Mouse (Mus musculus): Measurements from ENCODE around the gene Gm40460.
"Not testable (repeated sequence)": the region's sequence is repeated elsewhere in the genome, so short reads cannot be mapped to it uniquely, and the experiment has no call there.

Gene Gm40460

GRCm38 (mm10) chr7:142240978-142241377 is at the start of gene Gm40460:
TSS of gene Gm40460 (minus strand) at chr7:142241078.
- no peak for DNase-seq (ENCODE audit: low spot score in 2 of 2)

- not testable (repeated sequence) for DNase-seq (ENCODE audit: low spot score in 2 of 2)
Measured at GRCm38 (mm10) chr7:142285910-142286612, 45.2 kb upstream of the Gm40460 start.

GRCm38 (mm10) chr7:142285130-142285835 is 44.4 kb upstream of the Gm40460 start:
- DNase-seq (ENCODE audit: low spot score in 2 of 2), result no peak

- peak; percentile 68 to 81 for DNase-seq (ENCODE audit: low spot score in 2 of 2)
Measured at GRCm38 (mm10) chr7:142284615-142285080, 43.8 kb upstream of the Gm40460 start.

- peak in 1 of 2 experiments; percentile 28 for DNase-seq (ENCODE audit: low spot score in 2 of 2)
Measured at GRCm38 (mm10) chr7:142284023-142284591, 43.2 kb upstream of the Gm40460 start.

- DNase-seq (ENCODE audit: low spot score in 2 of 2), result not testable (repeated sequence)
Measured at GRCm38 (mm10) chr7:142282847-142283246, 42.0 kb upstream of the Gm40460 start.

- DNase-seq (ENCODE audit: low spot score in 2 of 2), result not testable (repeated sequence)
Measured at GRCm38 (mm10) chr7:142279291-142279690, 38.4 kb upstream of the Gm40460 start.

- peak in 1 of 2 experiments; percentile 25 for DNase-seq (ENCODE audit: low spot score in 2 of 2)
Measured at GRCm38 (mm10) chr7:142278183-142278582, 37.3 kb upstream of the Gm40460 start.

GRCm38 (mm10) chr7:142274263-142274662 is 33.4 kb upstream of the Gm40460 start, which contains the start of gene Gm4559:
TSS of gene Gm4559 (minus strand) at chr7:142274363.
- not testable (repeated sequence) for DNase-seq (ENCODE audit: low spot score in 2 of 2)

- DNase-seq (ENCODE audit: low spot score in 2 of 2), result not testable (repeated sequence)
Measured at GRCm38 (mm10) chr7:142258254-142258653, 17.4 kb upstream of the Gm40460 start, which contains the start of gene Gm2431. TSS of gene Gm2431 (minus strand) at chr7:142258354.

- no peak for DNase-seq (ENCODE audit: low spot score in 2 of 2)
Measured at GRCm38 (mm10) chr7:142255517-142255916, 14.6 kb upstream of the Gm40460 start.

GRCm38 (mm10) chr7:142249824-142250223 is 8.9 kb upstream of the Gm40460 start:
- no peak for DNase-seq (ENCODE audit: low spot score in 2 of 2)

GRCm38 (mm10) chr7:142231540-142231939 is 9.3 kb downstream of the Gm40460 start:
- DNase-seq (ENCODE audit: low spot score in 2 of 2), result no peak

- DNase-seq (ENCODE audit: low spot score in 2 of 2), result not testable (repeated sequence)
Measured at GRCm38 (mm10) chr7:142229871-142230270, 11.0 kb downstream of the Gm40460 start, which contains the start of gene Krtap5-5. TSS of gene Krtap5-5 (minus strand) at chr7:142229971.

GRCm38 (mm10) chr7:142224518-142224917 is 16.4 kb downstream of the Gm40460 start:
- no peak for DNase-seq (ENCODE audit: low spot score in 2 of 2)

GRCm38 (mm10) chr7:142212136-142212535 is 28.7 kb downstream of the Gm40460 start:
- DNase-seq (ENCODE audit: low spot score in 2 of 2), result not testable (repeated sequence)

GRCm38 (mm10) chr7:142211559-142211958 is 29.3 kb downstream of the Gm40460 start, which contains the start of gene Gm7579:
TSS of gene Gm7579 (plus strand) at chr7:142211859.
- DNase-seq (ENCODE audit: low spot score in 2 of 2), result no peak

GRCm38 (mm10) chr7:142206891-142207290 is 34.0 kb downstream of the Gm40460 start:
- DNase-seq (ENCODE audit: low spot score in 2 of 2), result not testable (repeated sequence)

- no peak for DNase-seq (ENCODE audit: low spot score in 2 of 2)
Measured at GRCm38 (mm10) chr7:142205488-142205887, 35.4 kb downstream of the Gm40460 start.

GRCm38 (mm10) chr7:142201064-142201463 is 39.8 kb downstream of the Gm40460 start, which contains the start of gene Krtap5-3:
TSS of gene Krtap5-3 (plus strand) at chr7:142201364.
- DNase-seq (ENCODE audit: low spot score in 2 of 2), result no peak

- no peak for DNase-seq (ENCODE audit: low spot score in 2 of 2)
Measured at GRCm38 (mm10) chr7:142198748-142199147, 42.1 kb downstream of the Gm40460 start.

Measured in spleen, postnatal 14 days (tissue).